8 mouse cellular contexts compared by ENCODE assay signal in the genomic region with DNA sequence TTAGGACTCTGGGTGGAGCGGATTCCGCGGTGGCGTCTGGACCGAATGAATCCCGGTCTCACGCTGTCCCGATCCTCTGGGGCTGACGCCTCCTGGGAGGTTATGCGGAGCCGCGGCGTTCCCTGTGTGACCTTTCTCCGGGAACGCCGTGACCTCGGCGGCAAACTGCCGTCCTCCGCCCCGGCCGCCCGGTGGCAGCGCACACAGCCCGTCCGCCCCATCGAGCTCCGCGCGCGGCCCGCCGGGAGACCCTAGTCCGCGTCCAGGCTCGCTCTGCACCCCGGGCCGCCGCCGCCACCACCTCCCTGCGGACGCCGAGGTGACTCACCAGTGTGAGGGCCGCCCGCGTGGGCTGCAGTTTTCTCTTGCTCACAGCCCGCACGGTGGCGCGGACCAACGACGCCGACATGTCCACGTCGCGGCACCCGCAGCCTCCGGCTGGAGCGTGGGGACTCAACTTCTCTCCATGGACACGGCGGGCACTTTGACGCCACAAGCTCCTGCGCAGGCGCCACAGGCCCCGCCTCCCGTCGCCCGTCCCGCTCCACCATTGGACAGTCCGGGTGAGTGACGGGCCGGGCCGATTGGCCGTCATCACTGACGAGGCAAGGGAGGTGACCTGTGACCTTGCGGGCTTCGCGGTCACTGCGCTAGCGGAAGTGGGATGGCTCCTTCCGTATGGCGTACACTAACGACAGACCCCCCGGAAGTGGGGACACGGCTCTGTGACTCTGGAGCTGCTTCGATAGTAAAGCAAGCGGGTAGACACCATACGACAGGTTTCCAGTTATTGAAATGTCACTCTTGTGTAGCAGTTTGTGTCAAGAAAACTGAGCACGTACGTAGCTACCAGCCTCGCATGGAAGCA. TPM values are rescaled to one million over a fixed set of nuclear protein-coding genes. Genes with fewer than 3 reads are reported as not detected.
A peak's percentile ranks its signal among the peaks of the same experiment; 100 is the strongest.
DNase-seq lines count a peak whose midpoint lies in the region; ATAC-seq and TF ChIP-seq lines count a peak whose summit lies in the region.

Gene Isca1, minus strand, starts transcription at position 515 of the 868 bp plus-strand sequence.

- whole genome bisulfite sequencing in hindbrain, postnatal 0 days = under 1% methylated on average over 90 of the region's 91 CpGs

- peak; percentile 34 for TF ChIP-seq CTCF in gastrocnemius, adult 2 months (IDR thresholded peaks at IDR 0.05)
- TF ChIP-seq CTCF in hindbrain, postnatal 0 days (IDR thresholded peaks at IDR 0.05; ENCODE audit: low read depth) = peak; percentile 16; the same call in 1 of the 2 replicates
- no peak; the same call in 1 of the 2 replicates for TF ChIP-seq CTCF in left cerebral cortex, adult 2 months (IDR thresholded peaks at IDR 0.05)

- H3K4me1 ChIP-seq in hindbrain, postnatal 0 days (ENCODE audit: insufficient read depth, low read length) = peaks cover 5% of the 10 kb centered on the region; the same call in 1 of the 2 replicates

- no peaks in the 10 kb centered on the region; the same call in 1 of the 2 replicates for H3K36me3 ChIP-seq in hindbrain, postnatal 0 days (ENCODE audit: insufficient read depth, low read length)

- H3K9ac ChIP-seq in hindbrain, postnatal 0 days (replicated peaks; ENCODE audit: low read length) = peak within 1 kb of the TSS; percentile 89

- ATAC-seq in hindbrain, postnatal 0 days = peak; percentile 98
- peak; percentile 87 for ATAC-seq in megakaryocyte, adult 5-6 weeks (ENCODE audit: poor library complexity, severe bottlenecking)

- H3K27ac ChIP-seq in gastrocnemius, adult 2 months = peak within 1 kb of the TSS; percentile 99
- H3K27ac ChIP-seq in hindbrain, postnatal 0 days = peak within 1 kb of the TSS; percentile 98
- peak within 1 kb of the TSS; percentile 99 for H3K27ac ChIP-seq in left cerebral cortex, adult 2 months

- intact Hi-C loops in gastrocnemius, adult 2 months (cut with DNase I) = loop anchor here (5.0 kb wide), 1 partner anchor 182 kb away; the partner anchor contains the start of genes Agtpbp1 and Naa35
- intact Hi-C loops in left cerebral cortex, adult 2 months (cut with DNase I) = no loop called here

- H3K4me2 ChIP-seq in hindbrain, postnatal 0 days (ENCODE audit: low read depth, low read length) = peak within 1 kb of the TSS; percentile 61

- H3K4me3 ChIP-seq in gastrocnemius, adult 2 months = peak within 1 kb of the TSS; percentile 80
- H3K4me3 ChIP-seq in hindbrain, postnatal 0 days (ENCODE audit: low read length) = peak within 1 kb of the TSS; percentile 89
- peak within 1 kb of the TSS; percentile 79 for H3K4me3 ChIP-seq in left cerebral cortex, adult 2 months

- no peaks in the 10 kb centered on the region for H3K9me3 ChIP-seq in hindbrain, postnatal 0 days (ENCODE audit: low read length)

- H3K27me3 ChIP-seq in hindbrain, postnatal 0 days (ENCODE audit: insufficient read depth, low read length) = no peaks in the 10 kb centered on the region

- DNase-seq in WW6 (ENCODE audit: low read depth, low spot score) = peak; percentile 91
- DNase-seq in cerebellum, postnatal 4 days (ENCODE audit: low spot score in 2 of 2) = peak; percentile 99 to 100
- DNase-seq in gastrocnemius, adult 2 months = peak; percentile 99
- DNase-seq in hindbrain, postnatal 0 days (ENCODE audit: low spot score) = peak; percentile 99
- DNase-seq in left cerebral cortex, adult 2 months (ENCODE audit: extremely low spot score in 1 of 2, low spot score in 2 of 2) = peak; percentile 99 to 100
- DNase-seq in right cerebral cortex, adult 2 months (ENCODE audit: low spot score in 2 of 2) = peak; percentile 100
- DNase-seq in urinary bladder, postnatal 14 days (ENCODE audit: low spot score) = peak; percentile 99

RNA-seq across cellular contexts. Expression of gene Isca1, which starts in this region (rescaled TPM):
- total RNA-seq in gastrocnemius, adult 2 months (2021) = 100 to 1,000 TPM; 185 to 198 TPM
- 85.5 and 92.8 TPM in 2 replicates for total RNA-seq in hindbrain, postnatal 0 days (2014; rRNA removed)
- 167 TPM in 2 replicates for polyA plus RNA-seq in hindbrain, postnatal 0 days (2015; fragmentation: Nextera tagmentation; extraction: Ambion mirVana)
- 100 to 1,000 TPM; 151 to 157 TPM for total RNA-seq in left cerebral cortex, adult 2 months (2021)
- 39.7 and 41.7 TPM in 2 replicates for total RNA-seq in megakaryocyte, adult 5-6 weeks (2015)
- total RNA-seq in megakaryocyte, adult 5-6 weeks (2017) = 19.2 and 21.3 TPM in 2 replicates

Comparison
In these comparisons a context has a peak if more than half of its experiments do, and no peak if none do; other contexts are left out.
1. Peak in every context shown above with its lines: DNase-seq, ATAC-seq, H3K4me3 ChIP-seq and H3K27ac ChIP-seq.